13 mouse cellular contexts compared by ENCODE assay signal in genomic region chr9:102045111-102045861, GRCm38 (mm10).
A peak's percentile ranks its signal among the peaks of the same experiment; 100 is the strongest.
DNase-seq lines count a peak whose midpoint lies in the region; ATAC-seq lines count a peak whose summit lies in the region.
"Had no signal": no experiment of that assay in that cellular context is flagged by ENCODE, and none has a peak within 500 bp of the region (broad histone marks: within the 10 kb centered on the region; RNA-seq: fewer than 3 reads in every experiment).

No protein-coding gene starts in this region.

- H3K9me3 ChIP-seq in forebrain, embryonic 13.5 days (replicated peaks) = no peaks in the 10 kb centered on the region
- no peaks in the 10 kb centered on the region for H3K9me3 ChIP-seq in hindbrain, embryonic 15.5 days
- no peaks in the 10 kb centered on the region for H3K9me3 ChIP-seq in midbrain, embryonic 16.5 days (replicated peaks; ENCODE audit: control insufficient read depth, low read length, poor library complexity, severe bottlenecking)
- H3K9me3 ChIP-seq: limb, embryonic 12.5 days had no signal

- H3K27ac ChIP-seq in forebrain, embryonic 13.5 days = peak overlapping the region; percentile 59
- peak overlapping the region; percentile 36; the same call in 1 of the 2 replicates for H3K27ac ChIP-seq in hindbrain, embryonic 15.5 days (replicated peaks)
- H3K27ac ChIP-seq in midbrain, embryonic 16.5 days (ENCODE audit: low read length) = peak overlapping the region; percentile 64
- H3K27ac ChIP-seq: limb, embryonic 12.5 days had no signal

- ATAC-seq in forebrain, embryonic 13.5 days = peak; percentile 58; the same call in 1 of the 2 replicates
- no peak for ATAC-seq in hindbrain, embryonic 15.5 days (ENCODE audit: low FRiP score, low read depth)
- peak; percentile 50; the same call in 1 of the 2 replicates for ATAC-seq in midbrain, embryonic 16.5 days
- no peak for ATAC-seq in cerebellum, adult (ENCODE audit: insufficient number of reproducible peaks, low FRiP score, low TSS enrichment)
- ATAC-seq: intestine, embryonic 16.5 days had no signal

- 7% methylated on average over 8 of the region's 8 CpGs for WGBS in forebrain, embryonic 13.5 days
- WGBS in hindbrain, embryonic 15.5 days = 15% methylated on average over 8 of the region's 8 CpGs
- 8% methylated on average over 8 of the region's 8 CpGs for WGBS in midbrain, embryonic 16.5 days

- DNase-seq in R1 (ENCODE audit: low read depth, low spot score) = peak; percentile 40
- no peak for DNase-seq in adrenal gland, postnatal 36 days
- DNase-seq in spleen, adult 12 weeks (ENCODE audit: low spot score) = no peak
- DNase-seq in gastrocnemius, postnatal 4 days (ENCODE audit: low spot score in 2 of 2) = no peak
- DNase-seq: adrenal gland, postnatal 14 days; kidney, postnatal 25 days; lung, postnatal 36 days had no signal

- H3K4me1 ChIP-seq in forebrain, embryonic 13.5 days = peaks cover 19% of the 10 kb centered on the region
- H3K4me1 ChIP-seq in hindbrain, embryonic 15.5 days (replicated peaks) = peaks cover 17% of the 10 kb centered on the region
- peaks cover 15% of the 10 kb centered on the region for H3K4me1 ChIP-seq in midbrain, embryonic 16.5 days (ENCODE audit: control insufficient read depth, insufficient read depth, low read length)
- H3K4me1 ChIP-seq: limb, embryonic 12.5 days had no signal

- peak overlapping the region; percentile 34; the same call in 1 of the 2 replicates for H3K9ac ChIP-seq in forebrain, embryonic 13.5 days
- H3K9ac ChIP-seq in hindbrain, embryonic 15.5 days = no peak overlapping the region
- no peak overlapping the region for H3K9ac ChIP-seq in midbrain, embryonic 16.5 days (ENCODE audit: low read depth, low read length)
- H3K9ac ChIP-seq: limb, embryonic 12.5 days had no signal

- no peak overlapping the region for H3K4me2 ChIP-seq in forebrain, embryonic 13.5 days
- H3K4me2 ChIP-seq in hindbrain, embryonic 15.5 days = no peak overlapping the region
- no peak overlapping the region for H3K4me2 ChIP-seq in midbrain, embryonic 16.5 days (ENCODE audit: low read length)
- H3K4me2 ChIP-seq: limb, embryonic 12.5 days had no signal

- no peaks in the 10 kb centered on the region for H3K27me3 ChIP-seq in forebrain, embryonic 13.5 days
- no peaks in the 10 kb centered on the region for H3K27me3 ChIP-seq in hindbrain, embryonic 15.5 days
- no peaks in the 10 kb centered on the region for H3K27me3 ChIP-seq in midbrain, embryonic 16.5 days (ENCODE audit: control insufficient read depth, insufficient read depth, low read depth, low read length)
- H3K27me3 ChIP-seq: limb, embryonic 12.5 days had no signal

- peaks cover 4% of the 10 kb centered on the region; the same call in 1 of the 2 replicates for H3K36me3 ChIP-seq in forebrain, embryonic 13.5 days (ENCODE audit: poor library complexity, severe bottlenecking)
- H3K36me3 ChIP-seq in hindbrain, embryonic 15.5 days = no peaks in the 10 kb centered on the region
- H3K36me3 ChIP-seq in midbrain, embryonic 16.5 days (ENCODE audit: control insufficient read depth, insufficient read depth, low read length) = peaks cover 4% of the 10 kb centered on the region; the same call in 1 of the 2 replicates
- H3K36me3 ChIP-seq: limb, embryonic 12.5 days had no signal

- H3K4me3 ChIP-seq in forebrain, embryonic 13.5 days = no peak overlapping the region
- no peak overlapping the region for H3K4me3 ChIP-seq in hindbrain, embryonic 15.5 days
- H3K4me3 ChIP-seq in midbrain, embryonic 16.5 days (ENCODE audit: low read depth, low read length) = no peak overlapping the region
- H3K4me3 ChIP-seq: limb, embryonic 12.5 days had no signal

Comparison
In these comparisons a context has a peak if more than half of its experiments do, and no peak if none do; other contexts are left out.
1. ATAC-seq: peak in forebrain, embryonic 13.5 days (single experiment) and midbrain, embryonic 16.5 days (single experiment); none in hindbrain, embryonic 15.5 days (single experiment) and cerebellum, adult (single experiment).
2. Peak in every context shown above with its lines, with median percentiles within 50 percentile points of each other: H3K27ac ChIP-seq.